Mouse (Mus musculus) spleen, adult 2 months (tissue): ENCODE results near the gene Camsap2.

Source experiments
- CTCF ChIP-seq: fragments of 200-500 bp; IDR thresholded peaks from 2 replicates; pipeline ENCODE4 v1.5.1; 2011; ENCODE audit warnings: mild to moderate bottlenecking, inconsistent platforms; ENCODE audit not compliant: insufficient read depth, insufficient read length, insufficient replicate concordance; ENCODE audit errors: extremely low read depth
- POLR2A ChIP-seq: fragments of 200-500 bp; IDR thresholded peaks from 2 replicates; pipeline ENCODE4 v1.6.1; 2011; ENCODE audit warnings: low read depth, low read length, inconsistent platforms

DNA sequence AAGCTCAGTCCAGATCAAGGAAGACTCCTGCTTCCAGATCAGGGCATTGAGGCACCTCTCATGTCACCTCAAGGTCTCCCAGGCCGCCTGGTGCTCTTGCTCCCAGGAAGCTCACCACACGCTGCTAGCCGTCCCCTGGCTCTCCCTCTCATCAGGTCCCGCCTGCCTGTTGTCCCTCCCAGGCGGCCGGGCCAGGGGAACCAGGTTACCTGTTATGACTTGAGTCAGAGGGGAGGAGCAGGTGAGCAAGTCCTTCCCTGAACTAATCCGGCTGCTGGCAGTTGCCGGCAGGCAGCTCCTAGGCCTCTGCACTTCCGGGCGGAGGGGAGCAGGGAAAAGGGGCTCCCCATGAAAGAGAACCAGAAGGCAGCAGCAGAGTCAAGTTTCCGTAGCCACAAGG, 115.7 kb downstream of the Camsap2 start:
- TF ChIP-seq POLR2A (no peak), CTCF (no peak)
